Mouse (Mus musculus) MEL-GATA-1-ER (cell line): ENCODE results near the gene Hoxa11.

Experiments
- DNase-seq: peaks from one replicate; pipeline ENCODE4 v3.0.0-alpha.2; 2012; ENCODE audit warnings: low read depth; ENCODE audit errors: extremely low read depth

The Hoxa11 gene

DNA sequence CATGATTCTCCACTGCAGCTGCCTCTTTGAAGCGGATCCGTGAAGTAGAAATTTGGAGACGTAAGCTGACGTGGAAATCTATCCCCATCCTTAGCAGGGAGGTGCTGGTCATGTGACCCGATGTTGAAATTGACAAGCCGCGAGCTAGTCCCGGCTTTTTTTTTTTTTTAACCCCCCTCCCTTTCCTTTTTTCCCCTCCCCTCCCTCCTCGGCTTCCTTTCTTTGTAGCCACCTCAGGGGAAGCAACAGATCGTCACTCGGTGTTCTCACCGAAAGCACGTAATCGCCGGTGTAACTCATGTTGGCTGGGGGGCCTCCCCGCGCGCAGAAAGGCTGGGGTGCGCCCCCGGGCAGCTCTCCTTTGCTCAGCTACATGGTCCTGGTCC lies at the start of gene Hoxa11:
Gene Hoxa11, minus strand, starts transcription at position 54 of the 386 bp plus-strand sequence.
- DNase-seq, result no peak

DNA sequence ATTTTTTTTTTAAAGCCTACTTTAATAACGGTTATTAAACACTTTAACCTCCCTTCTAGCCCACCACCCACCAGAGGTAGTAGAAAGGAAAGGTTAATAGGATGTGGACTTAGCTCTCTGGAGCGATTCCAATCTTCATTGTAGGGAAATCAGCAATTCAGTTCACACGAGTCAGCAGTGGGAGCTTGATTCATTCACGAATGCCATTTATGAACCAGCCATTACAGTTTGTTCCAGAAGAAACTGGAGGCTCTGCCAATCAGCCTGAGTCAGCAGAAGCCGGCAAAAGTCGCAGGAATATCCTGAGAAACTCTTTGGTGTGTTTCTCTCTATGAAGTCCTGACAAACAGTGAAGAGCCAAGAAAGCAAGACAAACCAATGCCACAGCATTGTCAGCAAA lies 49.0 kb upstream of the Hoxa11 start:
- DNase-seq, result no peak

DNA sequence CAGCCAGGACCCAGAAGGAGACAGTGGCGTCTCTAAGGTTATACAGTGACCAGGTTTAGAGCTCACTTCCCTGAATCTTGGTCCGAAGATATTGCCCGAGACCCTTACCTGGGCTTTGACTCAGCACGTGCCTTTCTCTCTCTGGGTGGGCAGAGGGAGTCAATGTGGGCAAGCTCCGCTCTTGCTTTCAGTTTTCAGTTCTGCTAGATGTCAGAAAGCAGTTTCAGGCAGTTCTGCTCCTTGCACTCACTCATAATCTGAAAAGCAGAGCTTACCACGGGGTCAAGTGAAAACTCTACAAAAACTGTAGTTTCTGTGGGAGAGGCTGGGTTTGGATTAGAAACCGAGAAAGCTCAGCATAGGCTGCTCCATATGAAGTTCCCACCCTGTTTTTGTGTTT lies 46.7 kb upstream of the Hoxa11 start:
- DNase-seq, result no peak

DNA sequence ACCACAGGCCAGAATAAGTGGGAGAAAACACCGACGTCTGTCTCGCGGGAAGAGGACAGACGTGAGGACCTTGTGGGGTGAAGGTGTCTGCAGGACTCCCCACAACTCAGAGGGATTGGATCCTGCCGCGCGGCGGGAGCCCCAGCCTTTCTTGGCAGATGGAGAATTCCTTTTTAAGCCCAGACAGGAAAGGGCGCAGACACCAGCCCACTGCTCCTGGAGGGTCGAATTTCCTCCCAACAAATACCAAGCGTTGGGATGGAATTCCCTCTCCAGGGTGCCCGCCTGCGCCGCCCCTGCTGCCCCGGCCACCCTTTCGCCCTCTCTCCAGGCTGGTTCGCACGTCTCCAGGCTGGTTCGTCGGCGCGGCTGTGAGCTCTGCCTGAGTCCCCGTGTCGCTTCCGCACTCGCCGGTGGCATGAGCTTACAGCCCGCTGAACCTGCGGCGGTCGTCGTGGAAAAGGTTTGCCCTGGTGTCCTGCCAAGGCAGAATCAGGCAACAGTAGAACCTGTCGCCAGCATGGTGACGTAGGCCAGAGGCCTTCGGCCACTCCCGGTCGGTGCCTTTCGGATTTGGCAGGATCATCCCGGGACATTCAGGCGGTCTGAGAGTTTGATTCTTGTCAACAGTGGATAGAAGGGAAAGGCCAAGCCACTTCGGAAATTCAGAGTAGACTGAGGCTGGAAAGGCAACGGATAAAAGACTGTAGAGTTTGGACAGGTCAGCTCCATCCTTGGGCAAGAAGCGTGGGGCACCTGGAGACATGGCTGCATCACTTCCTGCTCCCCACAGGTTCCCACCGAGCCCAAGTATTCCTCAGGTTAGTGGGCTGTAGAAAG lies 45.6 kb upstream of the Hoxa11 start:
- no peak for DNase-seq

DNA sequence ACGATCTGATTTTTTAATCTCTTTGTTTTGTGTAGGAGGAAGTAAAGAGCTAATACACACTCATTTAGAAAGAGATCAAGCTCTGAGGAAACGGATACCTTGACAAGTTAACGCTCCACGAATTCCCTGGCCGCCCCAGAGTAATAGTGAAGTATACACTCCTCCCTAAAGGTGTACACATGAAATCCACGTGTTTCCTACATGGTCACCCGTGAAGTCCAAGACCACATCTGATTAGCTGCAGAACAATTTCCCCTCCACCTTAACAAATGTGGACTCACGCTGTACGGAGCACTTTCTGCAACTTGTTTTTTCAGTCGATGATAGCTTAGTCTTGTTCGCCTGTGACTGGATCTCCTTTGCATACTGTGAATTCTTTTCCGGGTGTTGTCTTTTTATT lies 44.6 kb upstream of the Hoxa11 start:
- DNase-seq, result no peak

DNA sequence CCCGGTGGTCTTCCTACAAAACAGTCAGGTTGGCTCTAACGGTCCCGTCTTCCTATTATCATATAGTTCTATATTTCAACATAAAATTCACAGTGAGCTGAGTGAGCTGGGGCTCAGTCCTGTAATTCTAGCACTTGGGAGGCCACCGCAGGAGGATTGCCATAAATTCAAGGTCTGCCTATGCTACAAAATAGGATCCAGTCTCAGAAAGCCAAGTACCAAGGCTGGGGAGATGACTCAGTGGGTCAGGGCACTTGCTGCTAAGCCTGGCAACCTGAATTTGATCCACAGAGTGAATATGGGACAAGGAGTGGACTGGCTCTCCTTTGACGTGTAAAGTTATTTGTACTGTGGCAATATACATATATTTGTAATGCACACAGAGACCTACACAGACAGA lies 38.3 kb upstream of the Hoxa11 start:
- no peak for DNase-seq

DNA sequence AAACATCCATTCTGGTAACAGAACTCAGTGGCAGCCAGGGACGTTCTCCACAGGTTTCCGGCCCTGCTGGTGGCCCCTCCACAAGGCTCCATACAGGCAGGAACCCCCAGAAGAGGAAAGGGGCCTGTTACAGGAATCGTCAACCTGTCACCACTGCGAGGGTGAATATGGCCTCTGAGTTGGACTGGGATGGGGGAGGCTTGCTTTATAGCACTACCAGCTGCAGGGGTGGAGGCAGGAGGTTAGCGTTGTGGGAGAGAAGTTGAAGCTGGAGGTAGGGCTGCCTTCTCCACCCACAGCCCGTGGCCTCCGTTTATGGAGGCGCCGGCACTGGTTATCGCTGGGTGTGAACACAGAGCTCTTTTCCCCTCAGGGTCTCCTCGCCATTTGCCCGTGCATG lies 35.5 kb upstream of the Hoxa11 start:
- no peak for DNase-seq

DNA sequence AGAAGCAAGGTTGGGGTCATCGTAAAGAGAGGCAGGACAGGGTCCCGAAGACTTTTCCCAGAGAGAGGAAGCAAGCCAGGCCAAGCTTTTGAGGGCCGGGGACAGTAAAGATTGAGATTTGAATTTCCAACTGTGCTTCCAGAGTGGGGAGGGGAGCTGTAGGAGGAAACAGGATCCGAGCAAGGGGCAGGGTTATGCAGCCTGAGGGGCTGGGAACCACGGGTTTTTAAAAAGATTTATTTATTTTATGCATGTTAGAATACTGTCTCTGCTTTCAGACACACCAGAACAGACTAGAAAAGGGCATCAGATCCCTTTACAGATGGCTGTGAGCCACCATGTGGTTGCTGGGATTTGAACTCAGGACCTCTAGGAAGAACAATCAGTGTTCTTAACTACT lies 31.3 kb upstream of the Hoxa11 start:
- no peak for DNase-seq

DNA sequence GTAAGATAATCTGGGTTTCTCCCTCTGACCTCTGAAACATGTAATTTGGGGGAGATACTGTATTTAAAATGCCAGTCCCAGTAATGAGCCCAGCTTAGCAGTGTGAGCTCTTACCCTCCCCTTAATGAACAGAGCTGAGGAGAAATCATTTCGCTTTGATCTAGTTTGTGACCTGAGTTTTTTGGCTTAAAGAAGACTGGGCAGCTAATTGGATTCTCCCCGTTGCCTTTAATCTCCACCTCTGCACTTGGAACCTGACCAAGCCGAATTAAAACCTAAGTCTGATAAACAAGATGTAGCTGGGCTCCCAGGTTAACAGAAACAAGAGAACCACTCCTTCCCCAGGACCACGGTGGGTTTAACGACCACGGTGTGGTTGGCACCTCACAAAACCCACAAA lies 30.8 kb upstream of the Hoxa11 start:
- no peak for DNase-seq

DNA sequence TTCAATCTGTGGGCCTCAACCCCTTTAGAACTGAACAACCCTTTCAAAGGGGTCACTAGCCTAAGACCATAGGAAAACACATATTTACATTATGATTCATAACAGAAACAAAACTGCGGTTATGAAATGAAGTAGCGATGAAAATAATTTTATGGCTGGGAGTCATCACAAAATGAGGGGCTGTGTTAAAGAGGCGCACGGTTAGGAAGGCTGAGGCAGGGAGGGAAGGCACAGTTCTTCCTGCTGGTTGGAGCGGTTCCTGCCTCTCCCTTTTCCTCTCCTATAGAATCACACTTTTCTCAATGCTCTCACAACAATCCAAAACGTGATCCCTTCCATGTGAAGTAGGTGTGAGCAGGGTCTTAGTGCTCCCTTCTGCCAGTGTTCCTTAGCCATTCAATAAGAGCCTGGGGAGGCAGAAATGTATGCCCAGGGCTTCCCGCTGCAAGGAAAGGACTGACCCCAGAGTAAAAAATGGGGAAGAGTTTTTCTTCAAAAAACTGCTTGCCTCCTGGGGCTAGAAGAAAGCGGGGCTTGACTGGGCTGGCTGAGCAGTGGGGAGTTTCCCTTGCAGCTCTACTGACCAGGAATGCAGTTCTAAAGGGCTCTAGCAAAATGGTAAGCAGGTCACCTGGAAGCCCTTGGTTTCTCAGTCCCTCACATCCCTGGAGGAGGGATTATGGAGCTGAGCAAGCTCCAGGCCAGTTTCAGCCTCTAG lies 30.1 kb upstream of the Hoxa11 start:
- DNase-seq, result no peak

DNA sequence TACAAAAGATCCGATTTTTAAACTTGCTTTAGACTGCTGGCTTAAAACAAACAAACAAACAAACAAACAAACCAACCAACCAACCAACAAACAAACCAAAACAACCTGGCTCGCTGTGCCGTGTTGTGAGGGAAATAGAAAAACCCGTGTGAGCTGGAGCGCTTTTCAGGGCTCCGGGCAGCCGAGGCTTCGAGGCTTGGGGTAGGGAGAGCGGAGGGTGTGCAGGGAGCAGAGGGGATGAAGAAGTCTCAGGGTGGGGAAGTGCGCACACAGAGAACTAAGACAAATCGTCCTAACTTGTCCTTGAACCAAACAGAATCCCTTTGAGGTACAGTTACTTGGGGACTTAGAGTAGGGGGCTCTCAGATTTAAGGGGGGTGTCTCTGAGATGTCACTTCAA lies 29.0 kb upstream of the Hoxa11 start:
- no peak for DNase-seq

DNA sequence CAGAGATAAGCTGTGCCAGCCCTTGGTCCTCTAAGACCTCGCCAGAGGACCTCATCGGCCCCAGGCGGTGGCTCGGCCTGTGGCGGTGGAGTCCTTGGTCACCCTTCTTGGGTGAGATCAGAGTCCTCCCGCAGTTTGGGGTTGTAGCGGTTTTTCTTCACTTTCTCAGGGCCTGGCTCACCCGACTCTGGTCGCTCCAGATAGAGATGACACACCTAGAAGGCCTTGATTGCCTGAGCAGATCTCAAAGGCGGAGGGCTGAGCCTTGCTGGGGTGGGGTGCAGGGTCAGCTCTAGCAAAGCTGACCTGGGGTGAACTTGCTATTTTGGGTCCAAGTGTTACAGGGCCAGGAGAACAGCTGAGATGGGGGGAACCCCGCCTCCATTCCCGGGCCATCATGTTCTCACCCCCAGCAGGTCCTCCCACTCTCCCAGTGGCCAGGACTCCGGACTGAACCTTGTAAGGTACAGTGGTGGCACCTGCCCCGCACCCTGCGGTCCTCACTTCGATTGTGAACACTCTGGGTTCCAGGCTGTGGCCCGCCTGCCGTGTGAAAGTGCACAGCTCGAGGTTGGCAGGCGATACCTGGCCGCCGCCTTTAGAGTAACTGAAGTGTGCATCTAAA lies 28.2 kb upstream of the Hoxa11 start:
- no peak for DNase-seq

DNA sequence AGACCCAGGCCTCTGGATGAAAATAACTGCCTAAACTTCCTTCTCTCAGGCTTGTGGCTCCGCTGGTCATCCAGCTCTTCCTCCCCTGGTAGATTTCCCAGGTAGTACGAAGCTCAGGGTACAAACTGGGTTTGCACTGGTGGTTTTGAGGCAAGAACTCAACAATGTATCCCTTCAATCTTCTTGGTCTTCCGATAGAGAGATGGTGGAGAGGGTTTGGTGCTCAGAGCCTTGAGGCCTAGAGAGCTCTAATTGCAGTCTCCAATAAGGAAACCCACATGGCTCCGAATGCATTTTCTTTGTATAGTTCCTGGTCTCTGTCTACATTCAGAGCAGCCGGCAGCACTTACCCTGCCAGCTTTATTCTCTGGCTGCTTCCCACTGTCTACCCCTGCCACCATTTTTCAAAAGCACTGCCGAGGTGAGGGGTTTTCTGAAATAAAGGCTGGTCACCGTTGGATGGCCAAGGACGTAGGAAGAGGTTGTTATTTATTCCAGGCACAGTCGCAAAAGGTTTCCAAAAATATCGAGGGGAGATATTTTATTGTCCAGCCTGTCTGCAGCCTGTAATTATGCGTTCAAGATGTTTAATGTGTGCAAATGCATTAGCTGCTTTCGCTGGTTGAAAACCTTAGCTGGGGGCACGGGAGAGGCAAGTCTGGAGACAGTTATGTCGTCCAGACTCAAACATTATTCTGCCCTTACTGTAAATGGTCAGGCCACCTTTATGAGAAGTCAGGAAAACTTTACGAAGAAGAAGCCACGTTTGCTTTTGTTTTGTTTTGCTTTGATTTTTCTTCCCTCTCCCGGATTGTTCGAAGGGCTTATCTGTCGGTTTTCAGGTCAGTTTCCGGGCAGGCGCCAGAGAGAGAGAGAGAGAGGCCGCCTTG lies 27.4 kb upstream of the Hoxa11 start:
- no peak for DNase-seq

DNA sequence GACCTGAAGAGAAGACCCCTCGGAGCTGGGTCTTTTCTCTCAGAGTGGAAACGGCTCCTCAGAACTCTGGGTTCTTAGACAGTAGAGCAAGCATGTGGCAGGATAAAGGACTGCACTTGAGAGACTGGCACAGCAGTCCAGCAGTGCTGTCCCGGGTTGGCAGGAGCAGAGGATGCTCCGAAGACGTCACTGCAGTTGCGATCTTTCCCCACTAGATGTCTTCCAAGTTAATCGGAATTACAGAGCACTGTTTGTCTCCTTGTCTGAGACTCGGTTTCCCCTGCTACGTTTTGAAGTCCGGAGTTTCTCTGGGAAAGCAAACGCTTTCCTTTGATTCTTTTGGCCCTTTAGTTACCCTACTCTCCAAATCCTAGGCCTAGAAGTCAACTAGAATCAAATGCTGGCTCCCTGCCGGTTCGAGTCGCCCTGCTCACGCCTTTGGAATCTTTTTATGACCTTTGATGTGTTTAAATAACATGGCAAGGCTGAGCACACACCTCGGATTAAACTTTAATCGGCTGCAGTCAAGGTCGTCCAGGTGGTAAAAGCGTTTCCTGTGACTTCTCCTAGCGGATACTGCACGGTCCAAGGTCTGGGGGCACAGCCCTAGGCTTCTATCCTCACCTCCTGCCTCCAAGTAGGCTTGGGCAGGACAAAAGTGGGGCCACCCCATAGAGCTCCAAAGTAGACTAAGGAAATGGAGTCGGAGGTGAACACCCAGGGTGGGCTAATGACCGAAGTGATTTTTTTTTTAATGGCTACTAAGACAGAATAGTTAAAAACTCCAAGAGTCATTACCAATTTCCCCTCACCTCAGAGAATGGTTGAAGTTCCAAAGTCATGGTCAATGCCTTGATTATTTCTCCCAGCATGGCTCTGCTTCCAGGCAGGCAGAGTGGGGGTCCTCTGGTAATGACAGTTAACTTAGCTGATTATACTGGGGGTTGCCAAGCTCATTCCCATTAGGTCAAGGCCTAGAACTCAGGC lies 25.2 kb upstream of the Hoxa11 start:
- no peak for DNase-seq

DNA sequence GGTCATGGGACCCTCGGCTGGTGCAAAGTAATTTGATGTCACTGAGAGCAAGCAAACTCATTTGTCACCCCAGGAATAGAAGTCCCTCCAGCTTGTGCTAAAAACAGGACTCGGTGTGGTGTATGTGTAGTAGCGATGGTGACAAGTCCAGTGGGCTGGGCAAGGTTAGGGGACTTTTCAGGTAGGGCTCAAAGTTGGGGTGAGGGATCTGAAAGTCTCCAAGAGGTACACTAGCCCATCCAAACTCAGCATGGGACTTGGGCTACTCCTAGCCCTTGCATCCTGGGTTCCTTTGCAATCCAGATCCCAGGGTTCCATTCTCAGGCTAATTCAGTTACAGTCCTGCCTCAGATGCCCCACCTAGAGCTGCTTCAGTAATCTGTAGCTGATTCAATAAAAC lies 23.1 kb upstream of the Hoxa11 start:
- no peak for DNase-seq

DNA sequence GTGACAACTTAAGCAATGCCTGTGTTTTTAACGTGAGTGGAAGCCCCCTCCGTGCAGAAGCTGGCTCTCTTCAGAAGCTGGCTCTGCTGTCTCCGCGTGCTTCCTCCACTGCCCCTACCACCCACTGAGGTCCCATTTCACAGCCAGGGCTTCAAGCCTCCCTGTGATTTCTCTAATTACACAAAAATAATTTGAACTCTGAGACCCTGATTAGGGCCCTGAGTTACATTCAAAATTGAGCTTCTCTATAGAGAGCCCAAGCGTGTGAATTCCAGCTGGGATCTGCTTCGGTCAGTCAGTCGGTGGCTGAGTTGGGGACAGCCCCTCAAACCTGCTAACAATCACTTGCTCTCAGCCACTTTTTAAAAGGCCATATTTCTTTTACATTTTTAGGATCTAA lies 22.7 kb upstream of the Hoxa11 start:
- no peak for DNase-seq

DNA sequence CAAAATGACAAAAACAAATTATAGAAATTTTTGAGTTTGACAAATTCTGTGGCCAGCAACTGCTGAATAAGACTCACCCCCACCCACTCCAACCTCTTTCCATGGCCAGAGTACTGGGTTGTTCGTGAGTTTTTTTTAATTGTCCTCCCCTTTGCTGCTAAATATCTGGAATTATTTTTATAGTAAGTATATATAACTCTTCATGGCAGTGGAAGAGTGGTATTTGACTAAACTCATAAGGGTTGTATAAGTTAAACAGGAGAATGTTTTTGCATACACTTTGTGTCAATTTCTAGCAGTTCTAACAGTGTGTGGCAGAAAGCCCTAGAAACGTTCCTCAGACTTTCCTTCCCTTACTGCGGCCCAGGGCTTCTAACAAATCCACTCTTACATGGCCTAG lies 22.1 kb upstream of the Hoxa11 start:
- no peak for DNase-seq

DNA sequence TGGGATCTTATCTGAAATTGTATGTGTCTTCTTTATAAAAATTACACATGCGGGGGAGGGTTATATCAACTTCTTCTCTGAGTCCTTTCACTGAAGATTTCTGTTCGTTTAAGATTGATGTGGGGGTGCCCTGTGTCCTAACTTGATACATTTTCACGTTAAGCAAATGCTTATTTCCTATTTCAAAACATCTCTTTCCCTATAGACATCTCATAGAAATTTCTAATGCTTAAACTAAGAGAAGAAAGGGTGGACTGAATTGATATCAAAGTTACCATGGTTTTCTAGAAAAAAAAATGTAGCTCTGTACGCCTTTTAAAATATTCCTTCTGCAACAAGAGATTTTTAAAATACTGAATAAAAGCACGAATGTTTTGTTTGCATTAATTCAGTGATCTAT lies 21.6 kb upstream of the Hoxa11 start:
- no peak for DNase-seq

DNA sequence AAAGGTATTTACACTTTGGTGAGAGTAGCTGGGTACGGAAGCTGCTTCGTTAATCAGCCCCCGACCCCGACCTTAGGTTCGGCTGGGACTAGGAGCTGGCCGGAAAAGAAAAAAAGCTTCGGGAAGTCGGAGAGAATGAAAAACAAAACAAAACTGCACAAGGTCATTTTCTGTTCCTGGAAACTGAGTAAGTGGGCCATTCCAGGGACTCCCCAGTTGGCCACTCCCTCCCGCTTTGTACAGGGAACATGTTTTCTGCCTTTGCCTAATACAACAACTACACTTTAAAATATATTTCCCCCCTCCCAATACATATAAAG lies 21.0 kb upstream of the Hoxa11 start:
- no peak for DNase-seq

DNA sequence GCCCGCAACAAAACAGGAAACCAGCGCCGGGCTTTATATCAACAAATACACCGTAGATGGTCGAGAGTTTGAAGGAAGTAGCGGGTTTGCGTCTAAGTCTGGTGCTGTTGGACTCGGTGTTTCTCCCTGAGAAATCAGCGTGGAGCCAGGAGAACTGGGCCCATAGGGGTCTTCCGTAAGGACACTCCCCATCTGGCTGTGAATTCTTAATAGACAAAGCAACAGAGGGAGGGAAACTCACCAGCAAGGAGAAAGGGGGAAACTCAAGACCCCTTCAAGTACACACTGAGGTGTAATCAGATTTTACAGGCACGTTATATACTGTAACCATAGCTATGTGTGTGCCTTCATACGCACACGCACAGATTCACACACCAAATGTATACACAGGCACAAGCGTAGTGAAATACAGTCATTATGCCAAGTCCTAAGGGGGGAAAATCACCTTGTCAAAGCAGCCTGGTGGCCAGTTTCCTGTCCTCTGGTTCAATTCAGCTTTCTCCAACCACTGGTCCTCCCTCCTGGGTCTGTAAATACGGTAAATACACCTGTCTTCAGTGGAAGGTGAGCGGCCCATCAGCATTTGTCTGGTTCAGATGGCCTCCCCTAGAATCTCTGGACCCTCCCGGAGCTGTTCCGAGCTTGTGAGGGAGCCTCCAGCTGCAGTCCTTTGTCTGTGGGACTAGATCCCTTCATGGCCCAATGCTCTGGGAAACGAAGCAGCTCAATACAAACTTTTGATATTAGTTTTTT lies 20.5 kb upstream of the Hoxa11 start:
- DNase-seq, result no peak
